Mouse (Mus musculus) midbrain, embryonic 13.5 days (tissue): ENCODE measurements around the gene Dmp1. TPM values are rescaled to one million over a fixed set of nuclear protein-coding genes. Genes with fewer than 3 reads are reported as not detected.

ENCODE experiments used
- ATAC-seq: fragments of 200-750 bp; cut with Nextera tagmentation; 2 replicates; pipeline ENCODE4 v1.8.0; 2017; ENCODE audit warnings: mild to moderate bottlenecking, moderate TSS enrichment, moderate library complexity
- H3K27ac ChIP-seq: fragments of 300-500 bp; sonication (generic); 2 replicates; pipeline ENCODE4 v1.5.1; 2015; ENCODE audit warnings: inconsistent platforms, mild to moderate bottlenecking, moderate library complexity
- H3K27me3 ChIP-seq: fragments of 300-500 bp; sonication (generic); 2 replicates; pipeline ENCODE4 v1.6.1; 2015; ENCODE audit warnings: mild to moderate bottlenecking, inconsistent platforms
- H3K36me3 ChIP-seq: fragments of 300-500 bp; sonication (generic); 2 replicates; pipeline ENCODE4 v1.6.1; 2015; ENCODE audit warnings: mild to moderate bottlenecking, inconsistent platforms
- H3K4me1 ChIP-seq: fragments of 300-500 bp; sonication (generic); replicated peaks from 2 replicates; pipeline ENCODE4 v1.6.1; 2015; ENCODE audit warnings: inconsistent platforms
- H3K4me2 ChIP-seq: fragments of 300-500 bp; sonication (generic); replicated peaks from 2 replicates; pipeline ENCODE4 v1.6.1; 2015; ENCODE audit warnings: moderate library complexity, mild to moderate bottlenecking, inconsistent platforms
- H3K4me3 ChIP-seq: fragments of 300-500 bp; sonication (generic); replicated peaks from 2 replicates; pipeline ENCODE4 v1.5.1; 2015; ENCODE audit warnings: mild to moderate bottlenecking, inconsistent platforms
- H3K9ac ChIP-seq: fragments of 300-500 bp; sonication (generic); replicated peaks from 2 replicates; pipeline ENCODE4 v1.6.1; 2015; ENCODE audit warnings: mild to moderate bottlenecking, inconsistent platforms
- H3K9me3 ChIP-seq: fragments of 300-500 bp; sonication (generic); 2 replicates; pipeline ENCODE4 v1.6.1; 2016; ENCODE audit warnings: mild to moderate bottlenecking, inconsistent platforms
- WGBS: fragments of 180-500 bp; shearing (Covaris S2); methylation state at CpG from one replicate; pipeline ENCODE4 v1.1.7; 2015; 5-methylcytosine and 5-hydroxymethylcytosine counted together
- polyA plus RNA-seq: library from polyadenylated mRNA; unstranded; fragments of >200 nt; fragmentation: Nextera tagmentation; extraction: Ambion mirVana; gene quantifications from 2 replicates; pipeline ENCODE4 v1.2.1, GENCODE M21; 2015

Dmp1 gene
- polyA plus RNA-seq = 0.59 and 0.89 TPM in 2 replicates

DNA sequence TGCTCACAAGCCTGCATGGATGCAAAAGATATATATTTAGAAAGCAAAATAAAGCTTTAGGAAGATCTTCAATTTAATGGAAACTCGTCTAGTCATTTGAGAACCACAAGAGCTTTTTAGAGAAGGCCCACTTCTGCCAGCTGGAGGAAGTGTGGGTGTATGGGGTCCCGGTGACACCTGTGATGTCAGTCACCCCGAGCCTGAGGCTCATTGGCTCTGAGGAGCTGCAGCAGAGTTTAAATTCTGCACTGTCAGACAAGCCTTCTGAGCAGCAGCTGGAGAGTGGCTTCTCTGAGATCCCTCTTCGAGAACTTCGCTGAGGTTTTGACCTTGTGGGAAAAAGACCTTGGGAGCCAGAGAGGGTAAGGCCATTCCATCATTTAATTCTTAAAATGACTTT, at the start of gene Dmp1:
TSS of gene Dmp1 (plus strand) at position 263 of the 400 bp plus-strand sequence.
- Histone ChIP-seq H3K9ac (no peak within 1 kb of the TSS), H3K4me3 (no peak within 1 kb of the TSS), H3K9me3 (no peaks in the 10 kb centered on the region), H3K4me1 (no peaks in the 10 kb centered on the region), H3K27ac (no peak within 1 kb of the TSS), H3K36me3 (no peaks in the 10 kb centered on the region), H3K27me3 (no peaks in the 10 kb centered on the region), H3K4me2 (no peak within 1 kb of the TSS)
- WGBS = 80% methylated on average over 5 of the region's 5 CpGs
- ATAC-seq = no peak

- Histone ChIP-seq H3K4me2 (no peak overlapping the region), H3K36me3 (no peaks in the 10 kb centered on the region), H3K9me3 (no peaks in the 10 kb centered on the region), H3K27ac (no peak overlapping the region), H3K4me1 (no peaks in the 10 kb centered on the region), H3K9ac (no peak overlapping the region), H3K4me3 (no peak overlapping the region), H3K27me3 (no peaks in the 10 kb centered on the region)
- 95% methylated on average over 7 of the region's 7 CpGs for WGBS
- no peak for ATAC-seq
Measured at GRCm38 (mm10) chr5:104157701-104158100, 44.7 kb upstream of the Dmp1 start.

DNA sequence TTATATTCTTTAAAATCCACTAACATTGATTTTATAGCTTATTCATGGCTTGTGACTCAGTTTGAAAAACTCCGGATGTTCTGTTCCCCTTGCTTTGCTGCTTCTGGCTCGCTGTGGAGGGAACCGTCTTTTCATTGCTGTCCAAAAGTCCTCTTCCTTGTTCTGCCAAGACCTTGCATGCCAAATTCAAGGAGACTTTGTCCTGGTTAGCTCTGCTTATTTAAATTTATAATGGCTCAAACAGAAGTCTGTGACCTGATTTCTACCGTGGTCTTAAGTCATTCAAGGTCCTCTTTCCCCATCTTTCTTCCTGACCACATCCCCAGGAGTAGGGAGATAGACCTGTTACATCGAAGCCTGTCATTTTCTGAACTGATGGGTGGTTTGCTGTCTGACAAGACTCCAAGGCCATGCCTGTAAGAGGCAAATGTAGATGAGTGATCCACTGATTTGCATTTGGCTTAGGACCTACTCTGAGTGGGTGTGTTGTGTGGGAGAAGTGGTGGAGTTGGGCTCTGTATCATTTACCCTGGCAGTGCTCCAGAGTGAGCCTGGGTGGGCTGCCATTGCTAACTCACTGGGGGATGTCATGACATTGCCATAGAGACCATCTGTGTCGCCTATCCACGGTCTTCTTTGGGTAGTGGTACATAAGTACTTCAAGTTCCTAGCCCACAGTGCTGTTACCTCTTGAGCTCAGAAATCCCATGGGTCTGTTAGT, 43.9 kb upstream of the Dmp1 start:
- H3K27me3 ChIP-seq = no peaks in the 10 kb centered on the region
- H3K4me2 ChIP-seq = no peak overlapping the region
- no peaks in the 10 kb centered on the region for H3K4me1 ChIP-seq
- no peaks in the 10 kb centered on the region for H3K9me3 ChIP-seq
- ATAC-seq = no peak
- no peaks in the 10 kb centered on the region for H3K36me3 ChIP-seq
- 86% methylated on average over 7 of the region's 7 CpGs for WGBS
- H3K9ac ChIP-seq = no peak overlapping the region
- H3K4me3 ChIP-seq = no peak overlapping the region
- H3K27ac ChIP-seq = no peak overlapping the region

DNA sequence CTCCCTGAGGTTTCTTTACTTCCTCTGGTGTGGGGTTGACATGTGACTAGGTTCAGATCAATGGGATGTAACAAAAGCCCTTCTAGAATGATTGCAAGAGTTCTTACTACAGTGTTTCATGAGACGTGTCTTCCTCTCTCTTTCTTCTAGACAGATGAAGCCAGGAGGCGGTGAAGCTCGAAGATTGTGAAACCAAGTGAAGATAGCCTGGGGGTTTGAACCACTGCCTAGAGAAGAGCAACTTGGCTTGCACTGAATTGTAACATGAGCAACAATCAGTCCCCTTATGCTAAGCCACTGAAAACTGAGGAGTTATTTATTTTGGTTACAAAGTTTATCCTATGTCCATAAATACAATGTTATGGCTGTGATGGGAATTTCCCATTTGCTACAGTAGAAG, 41.8 kb upstream of the Dmp1 start:
- Histone ChIP-seq H3K27ac (no peak overlapping the region), H3K9ac (no peak overlapping the region), H3K36me3 (no peaks in the 10 kb centered on the region), H3K4me2 (no peak overlapping the region), H3K4me1 (no peaks in the 10 kb centered on the region), H3K9me3 (no peaks in the 10 kb centered on the region), H3K27me3 (no peaks in the 10 kb centered on the region), H3K4me3 (no peak overlapping the region)
- no peak for ATAC-seq
- 79% methylated on average over 3 of the region's 3 CpGs for WGBS

DNA sequence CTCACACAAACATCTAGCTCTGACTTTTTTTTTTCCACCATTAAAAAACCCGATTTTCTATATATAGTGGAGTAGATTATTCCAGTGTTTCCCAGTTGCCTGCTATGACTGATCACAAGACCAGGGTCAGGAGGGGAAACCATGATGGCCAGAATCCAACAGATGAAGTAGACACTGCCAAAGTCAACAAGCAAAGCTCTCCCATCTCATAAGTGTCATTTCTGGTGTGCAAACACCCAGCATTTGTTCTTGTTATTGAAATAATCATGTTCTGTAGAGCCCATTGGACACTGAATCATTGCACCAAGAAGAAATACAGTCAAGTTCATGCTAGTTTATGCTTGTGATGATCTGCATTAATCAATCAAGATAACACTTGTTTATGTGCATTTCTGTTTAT, 41.0 kb upstream of the Dmp1 start:
- no peak overlapping the region for H3K9ac ChIP-seq
- no peak overlapping the region for H3K4me2 ChIP-seq
- H3K4me3 ChIP-seq = no peak overlapping the region
- H3K9me3 ChIP-seq = no peaks in the 10 kb centered on the region
- no peak for ATAC-seq
- H3K4me1 ChIP-seq = no peaks in the 10 kb centered on the region
- 79% methylated on average over 1 of the region's 1 CpGs for WGBS
- H3K36me3 ChIP-seq = no peaks in the 10 kb centered on the region
- H3K27me3 ChIP-seq = no peaks in the 10 kb centered on the region
- H3K27ac ChIP-seq = no peak overlapping the region

DNA sequence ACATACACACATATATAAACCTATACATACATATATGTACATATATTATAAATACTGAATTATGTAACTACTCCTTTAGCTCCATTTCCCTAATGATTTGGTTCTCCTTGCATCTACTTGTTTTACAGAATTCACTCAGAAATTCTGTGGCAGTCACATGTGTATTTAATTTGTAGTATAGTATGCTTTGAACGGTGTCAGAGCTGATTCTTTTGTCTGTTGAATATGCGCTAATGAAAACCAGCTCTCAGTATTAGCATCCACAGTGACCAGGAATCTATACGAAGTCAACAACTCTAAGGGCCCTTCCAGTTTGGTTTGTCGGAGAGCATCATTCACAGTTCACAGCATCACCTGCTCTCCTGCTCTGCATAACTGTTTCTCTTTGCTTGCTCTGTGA, 38.9 kb upstream of the Dmp1 start:
- H3K27ac ChIP-seq = no peak overlapping the region
- no peaks in the 10 kb centered on the region for H3K36me3 ChIP-seq
- H3K4me2 ChIP-seq = no peak overlapping the region
- no peaks in the 10 kb centered on the region for H3K9me3 ChIP-seq
- H3K27me3 ChIP-seq = no peaks in the 10 kb centered on the region
- 85% methylated on average over 4 of the region's 4 CpGs for WGBS
- H3K4me1 ChIP-seq = no peaks in the 10 kb centered on the region
- no peak for ATAC-seq
- no peak overlapping the region for H3K9ac ChIP-seq
- no peak overlapping the region for H3K4me3 ChIP-seq

DNA sequence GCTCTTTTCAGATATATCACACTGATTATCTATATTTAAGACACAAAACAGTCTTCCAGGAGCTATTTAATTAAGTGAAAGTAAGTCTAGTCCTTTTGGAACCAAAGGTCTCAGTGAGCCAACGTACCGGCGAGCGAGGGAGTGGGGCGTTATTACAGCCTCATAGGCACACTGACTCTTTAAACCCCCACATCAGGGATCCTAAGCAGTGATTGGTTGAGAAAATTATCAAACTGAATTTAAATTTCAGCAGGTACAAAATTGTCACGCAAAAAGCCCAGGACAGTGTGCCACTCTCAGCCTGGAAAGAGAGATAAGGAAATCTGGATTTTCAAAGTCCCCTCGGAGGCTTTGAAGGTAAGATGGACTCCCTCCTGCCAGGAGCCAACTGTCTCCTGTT, 32.0 kb upstream of the Dmp1 start, which contains the start of gene Dspp:
TSS of gene Dspp (plus strand) at position 301 of the 400 bp plus-strand sequence.
- WGBS = 90% methylated on average over 7 of the region's 7 CpGs
- H3K9ac ChIP-seq = no peak within 1 kb of the TSS
- ATAC-seq = no peak

GRCm38 (mm10) chr5:104173094-104173493, 29.3 kb upstream of the Dmp1 start:
- Histone ChIP-seq H3K27me3 (no peaks in the 10 kb centered on the region), H3K9me3 (0 out of 2 replicates have a peak, but pooled peaks cover 5% of the 10 kb centered on the region), H3K27ac (no peak overlapping the region), H3K4me3 (no peak overlapping the region), H3K4me2 (no peak overlapping the region), H3K9ac (no peak overlapping the region), H3K36me3 (no peaks in the 10 kb centered on the region), H3K4me1 (no peaks in the 10 kb centered on the region)
- 82% methylated on average over 6 of the region's 6 CpGs for WGBS
- no peak for ATAC-seq

More for the DNA sequence above, 32.0 kb upstream of the Dmp1 start, which contains the start of gene Dspp:
- Histone ChIP-seq H3K4me1 (no peaks in the 10 kb centered on the region), H3K9me3 (no peaks in the 10 kb centered on the region), H3K4me3 (no peak within 1 kb of the TSS), H3K27ac (no peak within 1 kb of the TSS), H3K4me2 (no peak within 1 kb of the TSS), H3K36me3 (no peaks in the 10 kb centered on the region), H3K27me3 (no peaks in the 10 kb centered on the region)

DNA sequence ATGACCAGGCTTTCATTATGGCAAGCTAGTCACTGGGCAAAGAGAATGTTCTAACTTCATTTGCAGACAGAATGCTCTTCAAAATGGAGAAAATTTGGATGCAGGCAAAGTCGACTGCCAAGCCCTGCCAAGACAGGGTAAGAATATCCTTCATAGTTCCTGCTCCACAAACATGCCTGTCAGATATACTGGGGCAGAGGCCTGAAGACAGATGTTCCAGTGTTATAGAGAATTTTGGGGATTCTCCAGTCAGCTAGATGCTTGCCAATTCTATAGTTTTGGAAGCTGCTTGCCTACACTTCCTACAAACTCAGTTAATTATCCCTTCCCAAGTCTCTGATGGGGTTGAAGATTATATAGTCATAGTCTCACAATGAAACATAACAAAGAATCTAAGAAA, 18.7 kb upstream of the Dmp1 start:
- Histone ChIP-seq H3K27me3 (no peaks in the 10 kb centered on the region), H3K27ac (no peak overlapping the region), H3K9me3 (peaks cover 7% of the 10 kb centered on the region; the same call in 1 of the 2 replicates), H3K4me3 (no peak overlapping the region), H3K36me3 (no peaks in the 10 kb centered on the region), H3K4me2 (no peak overlapping the region), H3K4me1 (no peaks in the 10 kb centered on the region), H3K9ac (no peak overlapping the region)
- 83% methylated on average over 1 of the region's 1 CpGs for WGBS
- ATAC-seq = no peak

GRCm38 (mm10) chr5:104187281-104187680, 15.1 kb upstream of the Dmp1 start:
- no peak for ATAC-seq
- Histone ChIP-seq H3K4me3 (no peak overlapping the region), H3K9ac (no peak overlapping the region), H3K36me3 (no peaks in the 10 kb centered on the region), H3K27ac (no peak overlapping the region), H3K9me3 (no peaks in the 10 kb centered on the region; the same call in 1 of the 2 replicates), H3K4me2 (no peak overlapping the region), H3K4me1 (no peaks in the 10 kb centered on the region), H3K27me3 (no peaks in the 10 kb centered on the region)
- 80% methylated on average over 3 of the region's 3 CpGs for WGBS

GRCm38 (mm10) chr5:104195086-104195485, 7.3 kb upstream of the Dmp1 start:
- Histone ChIP-seq H3K4me1 (no peaks in the 10 kb centered on the region), H3K27ac (no peak overlapping the region), H3K4me3 (no peak overlapping the region), H3K4me2 (no peak overlapping the region), H3K27me3 (no peaks in the 10 kb centered on the region), H3K9ac (no peak overlapping the region), H3K36me3 (no peaks in the 10 kb centered on the region), H3K9me3 (no peaks in the 10 kb centered on the region)
- 92% methylated on average over 1 of the region's 1 CpGs for WGBS
- ATAC-seq = no peak

GRCm38 (mm10) chr5:104201153-104201950, 1.1 kb upstream of the Dmp1 start:
- Histone ChIP-seq H3K9me3 (no peaks in the 10 kb centered on the region), H3K36me3 (no peaks in the 10 kb centered on the region), H3K4me2 (no peak overlapping the region), H3K9ac (no peak overlapping the region), H3K4me3 (no peak overlapping the region), H3K4me1 (no peaks in the 10 kb centered on the region), H3K27me3 (no peaks in the 10 kb centered on the region), H3K27ac (no peak overlapping the region)
- 92% methylated on average over 12 of the region's 12 CpGs for WGBS
- no peak for ATAC-seq
